Mouse (Mus musculus) embryonic facial prominence, embryonic 12.5 days (tissue): ENCODE measurements at regions not wholly inside any gene's neighbourhood (a gene's known extent, or its start where the extent isn't known, plus 50 kb on each side); places are given as distances from the start of the nearest gene placed in this dataset.

Experiments used
- ATAC-seq: fragments of 200-750 bp; cut with Nextera tagmentation; 2 replicates; pipeline ENCODE4 v1.8.0; 2017; ENCODE audit not compliant: insufficient number of reproducible peaks, insufficient read depth, low FRiP score, low TSS enrichment
- H3K27ac ChIP-seq: fragments of 300-500 bp; sonication (generic); 2 replicates; pipeline ENCODE4 v1.5.1; 2016; ENCODE audit warnings: mild to moderate bottlenecking
- H3K27me3 ChIP-seq: fragments of 300-500 bp; sonication (generic); 2 replicates; pipeline ENCODE4 v1.6.1; 2016; ENCODE audit warnings: mild to moderate bottlenecking, moderate library complexity
- H3K36me3 ChIP-seq: fragments of 300-500 bp; sonication (generic); 2 replicates; pipeline ENCODE4 v1.6.1; 2016; ENCODE audit warnings: mild to moderate bottlenecking
- H3K4me1 ChIP-seq: fragments of 300-500 bp; sonication (generic); 2 replicates; pipeline ENCODE4 v1.6.1; 2016
- H3K4me2 ChIP-seq: fragments of 300-500 bp; sonication (generic); replicated peaks from 2 replicates; pipeline ENCODE4 v1.6.1; 2016; ENCODE audit warnings: mild to moderate bottlenecking, moderate library complexity
- H3K4me3 ChIP-seq: fragments of 300-500 bp; sonication (generic); 2 replicates; pipeline ENCODE4 v1.5.1; 2016; ENCODE audit warnings: mild to moderate bottlenecking
- H3K9ac ChIP-seq: fragments of 300-500 bp; sonication (generic); 2 replicates; pipeline ENCODE4 v1.6.1; 2016; ENCODE audit warnings: mild to moderate bottlenecking, moderate library complexity
- H3K9me3 ChIP-seq: fragments of 300-500 bp; sonication (generic); 2 replicates; pipeline ENCODE4 v1.6.1; 2016; ENCODE audit warnings: mild to moderate bottlenecking, moderate library complexity
- WGBS: fragments of 180-500 bp; shearing (Covaris S2); methylation state at CpG from one replicate; pipeline ENCODE4 v1.1.7; 2016; 5-methylcytosine and 5-hydroxymethylcytosine counted together

DNA sequence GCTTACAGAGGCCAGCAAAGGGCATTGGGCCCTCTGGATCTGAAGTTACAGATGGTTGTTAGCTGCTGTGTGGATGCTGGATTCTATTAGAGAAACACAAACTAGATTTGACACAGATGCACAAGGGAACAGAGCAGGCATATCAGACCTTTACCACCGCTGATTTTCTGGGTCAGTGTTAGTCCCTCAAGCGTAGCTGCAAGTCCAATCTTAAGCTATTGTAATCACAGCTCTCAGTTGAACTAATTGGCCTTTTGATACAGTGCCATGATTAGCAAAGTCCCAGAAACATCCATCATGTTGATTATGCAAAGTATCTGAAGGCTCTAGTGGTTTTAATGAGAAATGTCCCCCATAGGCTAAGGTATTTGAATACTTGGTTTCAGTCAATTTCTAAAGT lies 54.2 kb upstream of the Plppr5 start:
- H3K27me3 ChIP-seq: no peaks in the 10 kb centered on the region
- ATAC-seq: 0 out of 2 replicates have a peak, but pooled peaks have one; percentile 41
- H3K9ac ChIP-seq: no peak overlapping the region
- no peak overlapping the region for H3K4me2 ChIP-seq
- no peaks in the 10 kb centered on the region for H3K9me3 ChIP-seq
- H3K27ac ChIP-seq: no peak overlapping the region
- WGBS: 42% methylated on average over 2 of the region's 2 CpGs
- H3K4me1 ChIP-seq: no peaks in the 10 kb centered on the region
- no peak overlapping the region for H3K4me3 ChIP-seq
- no peaks in the 10 kb centered on the region for H3K36me3 ChIP-seq

DNA sequence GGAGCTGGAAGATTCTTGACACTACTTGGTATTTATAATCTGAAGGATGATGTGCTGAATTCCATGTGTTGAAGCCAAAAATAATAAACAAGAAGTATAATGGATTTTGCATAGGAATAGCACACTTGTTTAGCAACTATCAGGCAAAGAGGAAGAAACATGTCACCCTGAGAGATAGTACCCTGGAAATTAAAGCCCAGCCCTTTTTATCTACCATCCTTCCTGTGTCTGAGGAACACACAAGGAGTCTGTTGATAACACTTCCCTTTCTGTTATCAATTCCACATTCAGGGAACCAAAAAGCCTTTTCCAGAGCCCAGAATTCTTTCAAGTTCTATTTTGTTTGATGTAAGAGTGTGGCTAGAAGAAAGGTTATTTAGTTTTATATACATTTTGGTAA lies 66.5 kb upstream of the Plppr5 start:
- no peaks in the 10 kb centered on the region for H3K4me1 ChIP-seq
- no peaks in the 10 kb centered on the region for H3K27me3 ChIP-seq
- no peaks in the 10 kb centered on the region for H3K36me3 ChIP-seq
- H3K4me3 ChIP-seq: no peak overlapping the region
- H3K4me2 ChIP-seq: no peak overlapping the region
- no peak overlapping the region for H3K27ac ChIP-seq
- H3K9me3 ChIP-seq: no peaks in the 10 kb centered on the region
- no peak overlapping the region for H3K9ac ChIP-seq
- ATAC-seq: no peak

DNA sequence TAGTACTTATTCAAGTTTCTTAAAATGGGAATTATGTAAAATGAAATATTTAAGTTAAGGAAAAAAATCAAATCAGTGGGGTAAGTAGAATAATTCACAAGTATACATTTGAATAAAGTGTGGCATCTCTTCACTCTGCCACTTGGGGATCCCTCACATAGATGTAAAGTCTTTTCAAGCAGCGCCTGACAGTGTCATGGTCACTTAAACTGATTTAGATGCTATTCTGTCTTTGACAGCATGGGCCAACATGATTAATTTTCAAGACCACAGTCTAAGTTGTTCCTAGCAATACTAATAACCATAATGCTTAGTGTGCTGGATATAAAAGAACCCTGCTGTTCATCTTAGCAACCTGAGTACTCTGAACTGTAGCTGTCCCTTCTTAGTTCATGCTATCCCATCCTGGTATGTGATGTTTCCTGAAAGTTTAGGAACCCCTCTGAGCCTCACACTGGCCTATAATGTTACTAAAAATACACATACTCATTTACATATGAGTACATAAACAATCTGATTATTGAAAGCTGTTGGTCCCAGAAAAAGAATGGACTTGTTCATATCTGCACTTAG lies 68.4 kb upstream of the Plppr5 start:
- H3K4me3 ChIP-seq: no peak overlapping the region
- H3K4me1 ChIP-seq: no peaks in the 10 kb centered on the region
- no peaks in the 10 kb centered on the region for H3K36me3 ChIP-seq
- no peak overlapping the region for H3K27ac ChIP-seq
- no peaks in the 10 kb centered on the region for H3K27me3 ChIP-seq
- 73% methylated on average over 1 of the region's 1 CpGs for WGBS
- no peak overlapping the region for H3K4me2 ChIP-seq
- H3K9me3 ChIP-seq: no peaks in the 10 kb centered on the region
- no peak for ATAC-seq
- no peak overlapping the region for H3K9ac ChIP-seq

DNA sequence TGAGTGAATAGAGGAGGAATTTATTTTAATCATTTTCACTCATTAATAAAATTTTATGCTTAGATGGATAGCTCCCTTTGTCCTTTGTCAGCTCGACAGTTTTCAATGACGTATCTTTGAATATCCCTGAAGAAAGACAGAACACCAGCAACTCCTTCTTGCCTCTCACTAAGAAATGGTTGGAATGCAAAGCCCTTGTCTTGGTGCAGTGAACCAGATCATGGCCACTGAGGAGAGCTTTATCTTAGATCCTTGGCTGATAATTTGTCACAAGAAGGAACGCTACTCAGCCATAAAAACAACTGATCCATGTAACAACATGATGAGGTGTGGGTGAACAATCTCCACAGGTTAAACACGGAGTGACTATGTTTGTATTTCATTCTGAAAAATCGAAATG lies 73.5 kb upstream of the Plppr5 start:
- H3K4me2 ChIP-seq: no peak overlapping the region
- no peak overlapping the region for H3K4me3 ChIP-seq
- H3K9ac ChIP-seq: no peak overlapping the region
- H3K27ac ChIP-seq: no peak overlapping the region
- H3K36me3 ChIP-seq: no peaks in the 10 kb centered on the region
- no peaks in the 10 kb centered on the region for H3K9me3 ChIP-seq
- no peaks in the 10 kb centered on the region for H3K27me3 ChIP-seq
- H3K4me1 ChIP-seq: no peaks in the 10 kb centered on the region
- no peak for ATAC-seq
- 64% methylated on average over 5 of the region's 5 CpGs for WGBS

DNA sequence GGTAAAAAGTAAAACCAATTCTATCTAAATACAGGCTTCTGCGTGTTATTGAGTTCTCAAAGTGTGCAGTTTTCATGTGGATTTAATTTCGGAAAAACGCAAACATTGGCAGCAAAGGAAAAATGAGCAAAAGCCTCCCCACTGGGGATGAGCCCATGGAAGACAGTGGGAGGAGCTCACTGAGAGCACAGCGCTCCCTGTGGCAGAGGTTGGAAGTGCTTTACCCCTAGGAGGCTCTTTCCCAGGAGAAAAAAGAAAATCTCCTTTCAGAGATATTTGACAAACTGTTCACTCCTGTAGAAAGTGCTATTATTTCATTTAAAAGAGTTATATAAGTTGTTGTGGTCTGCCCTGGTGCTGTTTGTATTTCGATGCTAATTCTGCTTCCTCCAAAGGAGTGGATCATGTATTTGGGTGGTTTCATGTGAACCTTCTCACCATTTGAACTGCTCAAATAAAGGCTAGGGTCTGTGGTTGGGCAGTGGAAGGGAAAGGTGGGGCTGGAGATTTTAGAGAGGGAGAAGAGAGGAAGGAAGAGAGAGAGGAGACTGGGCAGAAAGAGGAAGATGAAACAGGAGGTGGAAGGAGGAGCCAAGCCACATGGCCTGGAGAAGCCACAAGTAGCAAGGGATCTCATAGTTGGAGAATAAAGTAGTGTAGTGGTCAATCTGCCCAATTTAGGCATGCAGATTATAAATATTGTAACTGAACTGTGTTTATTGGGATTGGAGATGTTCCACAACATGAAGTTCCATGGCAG lies 76.3 kb upstream of the Plppr5 start:
- Histone ChIP-seq H3K4me3 (no peak overlapping the region), H3K36me3 (no peaks in the 10 kb centered on the region), H3K4me2 (no peak overlapping the region), H3K4me1 (no peaks in the 10 kb centered on the region), H3K9me3 (no peaks in the 10 kb centered on the region), H3K27ac (no peak overlapping the region), H3K27me3 (no peaks in the 10 kb centered on the region), H3K9ac (no peak overlapping the region)
- WGBS: 76% methylated on average over 5 of the region's 5 CpGs
- ATAC-seq: no peak

DNA sequence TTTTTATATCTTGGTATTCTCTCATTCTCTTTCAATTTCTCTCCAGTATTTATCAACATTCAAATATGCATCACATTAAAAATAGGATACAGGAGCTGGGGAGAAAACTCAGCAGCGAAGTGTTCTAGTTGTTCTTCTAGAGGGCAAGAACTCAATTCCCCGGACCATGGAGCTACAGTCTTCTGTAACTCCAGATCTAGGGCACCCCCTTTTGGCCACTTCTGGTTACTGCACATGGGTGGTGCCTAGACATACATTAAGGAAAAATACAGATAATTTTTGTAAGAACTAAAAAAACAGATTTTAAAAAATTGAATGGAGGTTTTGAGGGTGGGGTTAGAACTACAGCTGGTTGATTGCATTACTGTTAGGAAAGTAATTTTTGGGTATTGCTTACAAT lies 80.5 kb upstream of the Plppr5 start:
- Histone ChIP-seq H3K27me3 (no peaks in the 10 kb centered on the region), H3K4me1 (no peaks in the 10 kb centered on the region), H3K4me2 (no peak overlapping the region), H3K4me3 (no peak overlapping the region), H3K36me3 (no peaks in the 10 kb centered on the region), H3K9ac (no peak overlapping the region), H3K27ac (no peak overlapping the region), H3K9me3 (0 out of 2 replicates have a peak, but pooled peaks cover 4% of the 10 kb centered on the region)
- no peak for ATAC-seq
- WGBS: 65% methylated on average over 2 of the region's 2 CpGs

DNA sequence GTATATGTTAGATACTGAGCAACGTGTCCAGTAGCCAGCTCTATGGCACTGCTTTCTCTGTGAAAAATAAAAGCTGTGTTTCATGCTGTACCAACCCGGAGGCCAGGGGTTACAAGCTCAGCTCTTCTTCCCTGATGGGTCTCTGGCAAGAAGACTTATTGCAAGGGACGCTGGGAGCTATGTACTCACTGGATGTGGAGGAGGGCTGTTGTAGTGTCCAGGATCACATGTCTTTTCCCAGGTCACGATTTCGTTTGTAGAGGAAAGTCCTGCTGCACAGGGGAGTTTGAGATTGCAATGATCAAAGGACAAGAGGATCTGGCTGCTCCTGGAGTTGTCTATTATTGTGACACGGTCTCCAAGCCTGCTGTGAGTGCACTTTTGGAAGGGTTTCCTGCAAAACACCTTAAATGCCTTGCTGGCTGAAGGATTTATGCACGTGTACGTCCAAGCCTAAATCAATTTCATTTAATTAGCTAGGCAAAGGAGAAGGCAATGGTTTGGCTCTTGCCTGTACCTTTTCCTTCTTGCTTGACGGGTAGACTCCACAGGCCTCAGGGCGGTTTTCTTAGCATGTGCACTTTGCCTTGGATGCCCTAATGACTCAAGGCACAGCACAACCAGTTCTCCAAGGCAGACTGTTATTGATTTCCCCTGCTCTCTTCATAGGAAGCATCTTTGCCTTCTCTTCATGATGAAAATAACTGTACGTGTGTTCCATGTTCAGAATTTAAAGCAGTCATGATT lies 87.2 kb upstream of the Plppr5 start:
- Histone ChIP-seq H3K9ac (no peak overlapping the region), H3K9me3 (0 out of 2 replicates have a peak, but pooled peaks cover 4% of the 10 kb centered on the region), H3K27ac (no peak overlapping the region), H3K4me3 (no peak overlapping the region), H3K27me3 (no peaks in the 10 kb centered on the region), H3K36me3 (no peaks in the 10 kb centered on the region), H3K4me1 (no peaks in the 10 kb centered on the region), H3K4me2 (no peak overlapping the region)
- no peak for ATAC-seq
- WGBS: 74% methylated on average over 11 of the region's 11 CpGs

DNA sequence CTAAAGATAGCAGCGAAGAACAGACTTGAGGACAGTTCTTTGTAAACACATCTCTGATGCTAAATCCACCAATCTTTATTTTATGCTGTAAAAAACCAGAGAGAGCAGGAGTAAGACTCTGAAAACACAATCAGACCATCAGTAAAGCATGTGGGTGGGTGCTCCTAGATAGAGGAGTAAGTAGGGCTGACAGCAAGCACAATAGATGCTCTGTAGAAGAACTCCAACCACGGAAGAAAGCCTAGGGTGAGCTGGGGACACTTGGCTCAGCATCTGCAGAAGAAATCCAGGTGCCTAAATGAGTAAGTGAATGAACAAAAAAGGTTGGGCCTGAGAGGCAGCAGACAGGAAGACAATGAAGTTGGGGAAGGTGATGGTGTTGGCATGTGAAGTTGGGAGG lies 88.3 kb upstream of the Plppr5 start:
- Histone ChIP-seq H3K27ac (no peak overlapping the region), H3K4me3 (no peak overlapping the region), H3K9ac (no peak overlapping the region), H3K4me2 (no peak overlapping the region), H3K4me1 (no peaks in the 10 kb centered on the region), H3K9me3 (0 out of 2 replicates have a peak, but pooled peaks cover 4% of the 10 kb centered on the region), H3K36me3 (no peaks in the 10 kb centered on the region), H3K27me3 (no peaks in the 10 kb centered on the region)
- WGBS: 83% methylated on average over 2 of the region's 2 CpGs
- no peak for ATAC-seq

DNA sequence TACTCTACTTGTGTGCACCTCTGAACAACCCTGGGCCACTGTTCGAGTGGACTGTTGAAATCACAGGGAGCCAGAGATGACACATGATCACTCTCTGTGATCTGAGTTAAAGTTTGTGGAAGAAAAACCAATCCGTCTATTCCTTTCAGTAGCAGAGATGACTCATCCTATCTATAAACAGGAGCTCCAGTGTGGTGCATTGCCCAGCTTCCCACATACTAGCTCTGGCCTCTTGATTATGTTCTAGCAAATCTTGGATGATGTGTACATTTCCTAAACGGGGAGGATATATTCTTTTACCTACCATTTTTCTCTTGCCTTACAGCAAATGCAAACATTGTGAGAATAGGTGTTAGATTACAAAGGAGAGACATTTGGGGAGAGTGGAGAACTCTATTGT lies 94.5 kb upstream of the Plppr5 start:
- 69% methylated on average over 3 of the region's 3 CpGs for WGBS

DNA sequence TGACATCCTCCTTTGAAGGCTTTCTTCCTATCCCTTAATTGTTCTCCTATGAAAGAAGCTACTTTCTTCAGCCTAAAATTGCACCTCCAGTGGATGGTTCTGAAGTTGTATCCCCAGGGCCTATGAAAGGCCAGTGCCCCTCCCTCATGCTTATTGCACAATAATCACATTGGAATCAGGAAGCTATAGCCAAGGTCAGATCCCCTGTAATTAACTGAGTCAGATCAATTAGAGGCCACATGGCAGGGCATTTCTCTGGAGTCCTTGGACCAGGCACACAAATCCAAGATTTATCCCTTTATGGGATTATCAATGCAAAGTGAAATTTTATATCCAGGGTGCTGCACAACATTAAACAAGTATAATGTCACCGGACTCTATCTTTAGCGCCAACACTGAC lies 98.8 kb upstream of the Plppr4 start:
- Histone ChIP-seq H3K36me3 (no peaks in the 10 kb centered on the region), H3K9ac (no peak overlapping the region), H3K4me3 (no peak overlapping the region), H3K27ac (no peak overlapping the region), H3K4me1 (no peaks in the 10 kb centered on the region), H3K4me2 (no peak overlapping the region), H3K27me3 (no peaks in the 10 kb centered on the region), H3K9me3 (no peaks in the 10 kb centered on the region)
- no peak for ATAC-seq
- 70% methylated on average over 2 of the region's 2 CpGs for WGBS

More for the DNA sequence above, 94.5 kb upstream of the Plppr5 start:
- H3K27me3 ChIP-seq: no peaks in the 10 kb centered on the region
- H3K4me3 ChIP-seq: no peak overlapping the region
- no peak for ATAC-seq
- no peak overlapping the region for H3K27ac ChIP-seq
- H3K9me3 ChIP-seq: no peaks in the 10 kb centered on the region
- no peaks in the 10 kb centered on the region for H3K4me1 ChIP-seq
- no peak overlapping the region for H3K9ac ChIP-seq
- H3K36me3 ChIP-seq: no peaks in the 10 kb centered on the region
- H3K4me2 ChIP-seq: no peak overlapping the region

DNA sequence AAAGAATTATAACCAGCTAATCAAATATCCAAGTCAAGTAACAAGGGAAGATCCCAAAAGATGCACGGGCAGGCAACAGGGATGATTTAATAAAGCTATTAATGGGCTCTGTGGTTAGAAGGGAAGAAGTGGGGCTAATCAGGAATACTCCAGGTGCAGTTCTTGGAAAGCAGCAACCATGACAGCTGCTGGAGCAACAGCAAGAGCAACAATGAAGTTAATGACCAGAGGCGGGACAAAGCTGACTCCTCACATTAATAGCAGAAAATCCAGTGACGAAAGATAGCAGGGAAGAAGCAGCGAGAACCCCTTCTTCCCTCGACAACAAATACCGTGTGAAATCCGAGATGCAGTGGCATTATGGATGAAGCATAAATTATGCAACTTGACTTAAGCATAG lies 89.9 kb upstream of the Plppr4 start:
- Histone ChIP-seq H3K9ac (no peak overlapping the region), H3K9me3 (no peaks in the 10 kb centered on the region), H3K4me1 (no peaks in the 10 kb centered on the region), H3K4me2 (no peak overlapping the region), H3K4me3 (no peak overlapping the region), H3K36me3 (no peaks in the 10 kb centered on the region), H3K27me3 (no peaks in the 10 kb centered on the region), H3K27ac (no peak overlapping the region)
- no peak for ATAC-seq
- WGBS: 70% methylated on average over 7 of the region's 7 CpGs

DNA sequence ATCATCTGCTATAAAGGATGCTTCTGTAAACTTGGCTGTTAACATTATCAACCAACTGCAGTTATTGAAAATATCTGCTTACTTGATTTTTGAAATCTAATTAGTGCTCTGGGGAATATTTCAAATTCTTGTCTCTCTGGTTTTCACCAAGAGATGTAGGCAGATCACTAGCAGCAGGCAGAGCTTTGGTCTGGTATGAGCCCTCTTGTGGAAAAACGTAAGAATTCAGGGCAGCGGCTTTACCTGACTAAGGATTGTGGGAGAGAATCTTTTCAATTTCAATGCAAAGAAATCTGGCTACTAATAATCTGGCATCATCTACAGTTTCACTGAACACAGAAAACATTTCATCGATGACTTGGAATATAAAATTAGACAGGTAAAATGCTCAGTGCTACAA lies 81.2 kb upstream of the Plppr4 start:
- Histone ChIP-seq H3K4me1 (no peaks in the 10 kb centered on the region), H3K9ac (no peak overlapping the region), H3K36me3 (no peaks in the 10 kb centered on the region), H3K4me2 (no peak overlapping the region), H3K9me3 (no peaks in the 10 kb centered on the region), H3K27me3 (no peaks in the 10 kb centered on the region), H3K4me3 (no peak overlapping the region), H3K27ac (no peak overlapping the region)
- 71% methylated on average over 3 of the region's 3 CpGs for WGBS
- ATAC-seq: no peak
